ENCODE assay signal across 21 mouse cellular contexts in the genomic region with DNA sequence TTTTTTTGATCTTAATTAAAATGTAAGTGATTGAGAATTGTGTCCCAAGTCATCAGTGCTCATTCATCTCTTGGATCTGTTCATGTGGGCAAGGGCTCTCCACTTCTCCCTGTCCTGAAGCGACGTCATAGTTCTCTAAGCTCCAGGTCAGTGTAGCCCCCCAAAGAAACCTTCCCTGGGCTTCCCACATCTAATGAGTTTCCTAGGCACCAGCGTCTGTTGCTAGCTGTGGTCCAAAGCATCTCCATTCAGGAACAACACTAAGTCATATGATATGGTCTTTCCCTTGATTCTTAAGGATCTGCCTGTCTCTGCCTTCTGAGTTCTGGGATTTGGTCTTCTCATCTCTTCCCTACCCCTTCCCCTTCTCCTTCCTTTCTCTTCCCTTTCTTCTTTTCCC.
A peak's percentile ranks its signal among the peaks of the same experiment; 100 is the strongest.
DNase-seq lines count a peak whose midpoint lies in the region; ATAC-seq and TF ChIP-seq lines count a peak whose summit lies in the region.
"Had no signal": no experiment of that assay in that cellular context is flagged by ENCODE, and none has a peak within 500 bp of the region (broad histone marks: within the 10 kb centered on the region; RNA-seq: fewer than 3 reads in every experiment).

No protein-coding gene starts in this region.

- no peaks in the 10 kb centered on the region for H3K27me3 ChIP-seq in forebrain, embryonic 11.5 days (ENCODE audit: control insufficient read depth, insufficient read depth, low read length)
- no peaks in the 10 kb centered on the region for H3K27me3 ChIP-seq in forebrain, embryonic 13.5 days
- no peaks in the 10 kb centered on the region for H3K27me3 ChIP-seq in heart, adult 2 months (ENCODE audit: control insufficient read depth, insufficient read depth, low read length)
- H3K27me3 ChIP-seq in midbrain, embryonic 11.5 days (ENCODE audit: control insufficient read depth, insufficient read depth, low read length): no peaks in the 10 kb centered on the region
- no peaks in the 10 kb centered on the region for H3K27me3 ChIP-seq in midbrain, embryonic 15.5 days (replicated peaks)
- H3K27me3 ChIP-seq: CH12.LX had no signal

- TF ChIP-seq EP300 in heart, adult 2 months (IDR thresholded peaks at IDR 0.05; ENCODE audit: insufficient read depth, low read depth, low read length): no peak

- H3K9me3 ChIP-seq in forebrain, embryonic 11.5 days (ENCODE audit: control insufficient read depth, low read length): no peaks in the 10 kb centered on the region
- no peaks in the 10 kb centered on the region for H3K9me3 ChIP-seq in forebrain, embryonic 13.5 days (replicated peaks)
- no peaks in the 10 kb centered on the region for H3K9me3 ChIP-seq in midbrain, embryonic 11.5 days (ENCODE audit: control insufficient read depth, low read length)
- H3K9me3 ChIP-seq in midbrain, embryonic 15.5 days: no peaks in the 10 kb centered on the region
- H3K9me3 ChIP-seq: G1E had no signal

- peak; percentile 21 for DNase-seq in forebrain, embryonic 11.5 days (ENCODE audit: low spot score)
- DNase-seq in heart, adult 11 months: peak; percentile 51
- no peak for DNase-seq in heart, adult 2 months
- DNase-seq in midbrain, embryonic 11.5 days (ENCODE audit: low spot score, missing footprints): peak; percentile 53
- DNase-seq: adrenal gland, adult 2 months; adrenal gland, adult 8-10 months; adrenal gland, postnatal 10 days; adrenal gland, postnatal 14 days; adrenal gland, postnatal 25 days; adrenal gland, postnatal 36 days; B cell, adult 2 months; cerebellum, adult 11 months; cerebellum, adult 11-12 months; cerebellum, adult 18-20 months had no signal

- no peak overlapping the region for H3K9ac ChIP-seq in forebrain, embryonic 11.5 days (ENCODE audit: low read length)
- no peak overlapping the region for H3K9ac ChIP-seq in forebrain, embryonic 13.5 days
- no peak overlapping the region for H3K9ac ChIP-seq in heart, adult 2 months (ENCODE audit: low read depth, low read length)
- no peak overlapping the region for H3K9ac ChIP-seq in midbrain, embryonic 11.5 days (ENCODE audit: low read length)
- no peak overlapping the region for H3K9ac ChIP-seq in midbrain, embryonic 15.5 days

- intact Hi-C loops in heart, adult 2 months (cut with DNase I): no loop called here

- H3K36me3 ChIP-seq in forebrain, embryonic 11.5 days (ENCODE audit: control insufficient read depth, insufficient read depth, low read length): no peaks in the 10 kb centered on the region
- H3K36me3 ChIP-seq in forebrain, embryonic 13.5 days (ENCODE audit: poor library complexity, severe bottlenecking): no peaks in the 10 kb centered on the region
- H3K36me3 ChIP-seq in heart, adult 2 months (ENCODE audit: control insufficient read depth, insufficient read depth, low read length): no peaks in the 10 kb centered on the region
- no peaks in the 10 kb centered on the region for H3K36me3 ChIP-seq in midbrain, embryonic 11.5 days (ENCODE audit: control insufficient read depth, insufficient read depth, low read length)
- no peaks in the 10 kb centered on the region for H3K36me3 ChIP-seq in midbrain, embryonic 15.5 days (replicated peaks)
- H3K36me3 ChIP-seq: G1E had no signal

- 94% methylated on average over 3 of the region's 3 CpGs for WGBS in forebrain, embryonic 11.5 days
- 95% methylated on average over 3 of the region's 3 CpGs for WGBS in forebrain, embryonic 13.5 days
- 95% methylated on average over 3 of the region's 3 CpGs for WGBS in heart, adult 2 months
- WGBS in midbrain, embryonic 11.5 days: 88% methylated on average over 3 of the region's 3 CpGs
- WGBS in midbrain, embryonic 15.5 days: 95% methylated on average over 3 of the region's 3 CpGs

- no peak for ATAC-seq in forebrain, embryonic 11.5 days (replicated peaks; ENCODE audit: low FRiP score)
- no peak for ATAC-seq in forebrain, embryonic 13.5 days
- no peak for ATAC-seq in midbrain, embryonic 11.5 days (ENCODE audit: low FRiP score)
- ATAC-seq in midbrain, embryonic 15.5 days (replicated peaks): no peak
- ATAC-seq: activated CD4-positive, CD25-positive, alpha-beta regulatory T cell, adult 4 months; CD4-positive, CD25-positive, alpha-beta regulatory T cell, adult 4 months; Patski had no signal

- no peak for TF ChIP-seq CTCF in heart, adult 2 months (IDR thresholded peaks at IDR 0.05)

- H3K79me2 ChIP-seq in heart, adult 2 months (replicated peaks; ENCODE audit: control insufficient read depth, insufficient read depth, low read length): no peaks in the 10 kb centered on the region

- no peak overlapping the region for H3K27ac ChIP-seq in forebrain, embryonic 11.5 days (ENCODE audit: low read depth, low read length)
- no peak overlapping the region for H3K27ac ChIP-seq in forebrain, embryonic 13.5 days
- no peak overlapping the region for H3K27ac ChIP-seq in heart, adult 2 months
- no peak overlapping the region for H3K27ac ChIP-seq in midbrain, embryonic 11.5 days (ENCODE audit: low read depth, low read length)
- no peak overlapping the region for H3K27ac ChIP-seq in midbrain, embryonic 15.5 days

- H3K4me1 ChIP-seq in forebrain, embryonic 11.5 days (replicated peaks; ENCODE audit: control insufficient read depth, insufficient read depth, low read length): no peaks in the 10 kb centered on the region
- peaks cover 25% of the 10 kb centered on the region for H3K4me1 ChIP-seq in forebrain, embryonic 13.5 days
- H3K4me1 ChIP-seq in heart, adult 2 months (ENCODE audit: control insufficient read depth, insufficient read depth, low read length): no peaks in the 10 kb centered on the region
- H3K4me1 ChIP-seq in midbrain, embryonic 11.5 days (ENCODE audit: control insufficient read depth, insufficient read depth, low read length): peaks cover 9% of the 10 kb centered on the region
- peaks cover 21% of the 10 kb centered on the region for H3K4me1 ChIP-seq in midbrain, embryonic 15.5 days

- H3K4me2 ChIP-seq in forebrain, embryonic 11.5 days (ENCODE audit: low read depth, low read length, severe bottlenecking): no peak overlapping the region
- H3K4me2 ChIP-seq in forebrain, embryonic 13.5 days: no peak overlapping the region
- no peak overlapping the region for H3K4me2 ChIP-seq in midbrain, embryonic 11.5 days
- no peak overlapping the region for H3K4me2 ChIP-seq in midbrain, embryonic 15.5 days

- no peak overlapping the region for H3K4me3 ChIP-seq in forebrain, embryonic 11.5 days (ENCODE audit: low read depth, low read length)
- H3K4me3 ChIP-seq in forebrain, embryonic 13.5 days: no peak overlapping the region
- no peak overlapping the region for H3K4me3 ChIP-seq in heart, adult 2 months
- no peak overlapping the region for H3K4me3 ChIP-seq in midbrain, embryonic 11.5 days (ENCODE audit: low read depth, low read length)
- H3K4me3 ChIP-seq in midbrain, embryonic 15.5 days: no peak overlapping the region

- no peak for TF ChIP-seq POLR2A in heart, adult 2 months (IDR thresholded peaks at IDR 0.05; ENCODE audit: insufficient read depth, low read depth, low read length)

Comparison
In these comparisons a context has a peak if more than half of its experiments do, and no peak if none do; other contexts are left out.
1. DNase-seq: peak in forebrain, embryonic 11.5 days (single experiment), heart, adult 11 months (single experiment) and midbrain, embryonic 11.5 days (single experiment); none in heart, adult 2 months (0 of 2).